Mouse (Mus musculus) cerebellum, postnatal 36 days (tissue): ENCODE measurements around the gene Tle3.

Experiments used
- DNase-seq, 2 experiments: peaks; one replicate each; pipeline ENCODE4 v3.0.0; 2021 to 2022; ENCODE audit warnings: mixed read lengths in 2 of 2

The Tle3 gene

DNA sequence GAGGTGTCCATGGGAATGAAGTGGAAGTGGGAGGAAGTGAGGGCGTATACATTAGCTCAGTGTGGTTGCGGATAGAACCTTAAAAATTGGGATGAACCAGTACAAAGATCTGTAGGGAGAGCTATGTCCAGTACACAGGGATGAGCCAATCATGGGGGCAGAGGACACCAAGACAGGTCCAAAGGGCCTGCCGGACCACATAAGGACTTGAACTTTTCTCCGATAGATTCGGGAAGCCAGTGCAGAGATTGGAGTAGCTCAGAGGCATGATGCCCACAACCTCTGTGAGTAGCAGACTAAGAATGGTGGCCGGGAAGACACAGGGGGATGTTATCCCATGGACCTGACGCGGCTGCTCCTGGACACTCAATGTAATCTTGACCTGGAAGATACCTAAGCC is 12.0 kb upstream of the Tle3 start:
- no peak for DNase-seq

DNA sequence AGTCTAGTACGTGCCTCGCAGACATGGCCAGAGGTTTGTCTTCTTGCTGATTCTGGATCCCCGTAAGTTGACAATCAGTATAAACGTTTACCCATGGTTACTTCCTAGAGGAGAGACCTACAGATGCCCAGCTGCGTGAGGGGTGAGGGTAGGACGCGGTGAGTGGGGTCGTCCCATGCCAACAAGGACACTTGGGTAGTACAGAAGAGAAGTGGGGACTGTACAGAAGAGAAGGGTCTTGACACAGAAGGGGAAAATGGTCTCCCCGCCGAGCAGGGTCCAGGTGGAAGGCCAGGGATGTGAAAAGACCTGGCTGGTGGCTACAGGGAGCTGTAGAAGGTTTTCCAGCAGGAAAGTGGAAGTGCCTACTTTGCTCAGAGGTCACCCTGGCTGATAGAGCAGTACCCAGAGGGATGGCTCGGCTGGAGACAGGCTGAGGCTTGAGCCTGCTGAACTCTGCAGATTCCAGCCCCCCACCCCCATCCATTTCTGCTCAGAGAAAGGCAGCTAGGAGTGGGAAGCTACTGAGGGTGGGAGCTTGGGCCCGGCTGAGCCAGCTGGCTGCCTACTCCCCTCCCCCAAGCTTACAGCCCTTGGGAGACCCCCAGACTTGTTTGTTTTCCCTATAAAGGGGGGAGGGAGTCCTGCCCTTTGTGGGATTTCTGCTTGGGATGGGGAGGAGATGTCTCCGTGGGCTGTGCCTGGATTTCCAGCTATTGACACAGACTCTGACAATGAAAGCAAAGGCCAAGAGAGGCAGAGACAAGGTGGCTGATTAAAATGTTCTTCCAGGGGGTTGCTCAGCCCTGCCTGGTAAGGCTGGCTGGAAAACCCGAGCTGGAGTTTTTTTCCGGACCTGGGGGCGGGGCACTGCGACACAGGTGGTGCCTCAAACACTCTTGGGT is 11.2 kb upstream of the Tle3 start:
- DNase-seq, result no peak

GRCm38 (mm10) chr9:61363194-61363593 is 9.0 kb upstream of the Tle3 start:
- no peak for DNase-seq

DNA sequence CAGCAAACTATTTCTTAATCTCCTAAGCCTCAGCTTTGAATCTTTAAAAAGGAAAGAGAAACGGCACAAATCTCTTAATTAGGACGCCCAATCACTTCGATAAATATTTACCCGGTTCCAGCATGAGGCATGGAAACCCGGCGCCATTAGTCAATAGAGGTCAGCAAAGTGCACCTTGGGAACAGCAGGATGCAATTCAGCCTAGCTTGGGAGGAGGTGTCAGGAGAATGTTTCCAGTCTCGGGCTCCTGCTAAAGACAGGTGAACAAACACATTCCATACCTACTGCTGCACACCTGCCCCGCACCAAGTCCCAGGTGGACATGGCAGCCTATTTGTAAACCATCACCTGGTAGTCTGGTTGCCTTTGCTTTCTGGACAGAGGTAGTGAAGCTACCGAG is 6.1 kb upstream of the Tle3 start:
- DNase-seq, result no peak

DNA sequence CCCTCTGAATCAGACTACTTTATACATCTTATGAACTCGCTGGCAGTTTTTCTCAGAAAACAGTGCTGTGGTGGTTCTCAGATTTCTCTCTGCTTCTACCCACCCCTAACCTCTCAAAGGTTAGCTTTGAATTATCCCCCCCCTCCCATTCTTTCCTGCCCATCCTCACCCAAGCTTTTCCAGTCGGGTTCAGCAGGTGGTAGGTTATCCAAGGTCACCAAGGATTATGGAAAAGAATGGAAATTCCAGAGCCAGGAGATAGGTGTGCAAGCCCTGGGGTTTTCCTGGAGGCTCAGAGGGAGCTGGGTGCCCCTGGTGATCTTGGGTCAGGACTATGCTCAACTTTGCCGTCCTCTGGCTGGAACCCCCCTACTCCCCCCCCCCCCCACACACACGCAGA is 5.0 kb upstream of the Tle3 start:
- no peak for DNase-seq

GRCm38 (mm10) chr9:61367857-61368566 is 4.2 kb upstream of the Tle3 start:
- DNase-seq, result no peak

GRCm38 (mm10) chr9:61368567-61369240 is 3.5 kb upstream of the Tle3 start:
- DNase-seq, result peak; percentile 43 to 49

- peak; percentile 52 to 64 for DNase-seq
Observed at GRCm38 (mm10) chr9:61369316-61370273, 2.6 kb upstream of the Tle3 start.

DNA sequence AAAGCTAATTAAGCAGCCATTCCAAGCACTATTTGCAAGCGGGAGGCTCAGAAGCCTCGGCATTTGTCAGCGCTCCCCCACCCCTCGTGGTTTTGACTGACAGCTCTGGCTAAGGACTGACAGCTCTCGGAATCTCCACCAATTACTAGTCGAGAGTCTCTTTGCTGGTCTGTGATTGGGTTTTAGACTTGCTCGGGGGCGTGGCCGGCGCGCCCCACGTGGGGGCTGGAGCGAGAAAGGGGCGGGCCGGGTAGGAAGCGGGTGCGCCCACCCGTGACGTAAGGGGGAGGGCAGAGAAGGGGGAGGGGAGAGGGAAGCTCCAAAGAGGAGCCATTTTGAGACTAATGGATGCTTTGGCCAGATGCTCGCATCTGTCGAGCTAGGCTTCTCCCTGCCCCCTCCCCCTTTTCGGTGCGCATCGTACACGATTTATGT is 1.7 kb upstream of the Tle3 start:
- peak; percentile 100 for DNase-seq

DNA sequence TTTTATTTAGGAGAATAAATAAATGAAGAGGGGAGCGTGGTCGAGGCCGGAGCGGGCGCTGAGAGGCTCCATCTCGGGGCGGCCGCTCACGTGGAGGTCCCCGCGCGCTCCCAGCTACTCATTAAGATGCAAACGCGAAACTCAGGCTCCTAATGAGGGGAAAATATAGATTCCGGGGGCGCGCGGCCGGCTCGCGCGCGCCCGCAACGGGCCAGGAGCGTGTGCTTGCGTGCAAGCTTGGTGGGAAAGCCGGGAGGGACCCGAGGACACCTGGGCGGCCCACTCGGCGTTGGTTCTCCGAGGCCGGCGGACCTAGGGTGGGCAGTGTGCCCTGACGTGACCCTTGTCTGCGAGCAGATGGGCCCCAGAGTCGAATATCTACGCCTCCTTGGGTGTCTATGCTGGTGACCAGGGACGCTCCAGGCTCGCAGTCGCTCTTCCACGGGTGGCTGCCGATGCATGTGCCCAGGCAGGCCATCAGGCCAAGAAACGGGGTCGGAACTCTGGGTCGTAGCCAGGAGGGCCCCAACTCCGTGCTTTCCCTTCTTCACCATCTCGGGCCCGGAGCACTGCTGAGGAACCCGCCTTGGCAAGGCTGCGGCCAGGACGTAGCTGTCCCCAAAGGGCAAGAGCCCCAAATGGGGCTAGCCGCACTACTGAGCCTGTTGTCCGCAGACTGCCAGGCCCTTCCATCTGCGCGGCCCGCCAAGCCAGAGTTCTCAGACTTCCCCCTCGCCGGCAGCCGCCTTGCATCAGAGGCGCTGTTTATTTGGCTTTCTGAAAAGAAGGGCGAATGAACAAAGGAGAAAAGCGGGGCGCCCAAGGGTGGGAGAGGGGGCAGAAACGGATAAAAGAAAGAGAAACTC is 1.0 kb upstream of the Tle3 start:
- DNase-seq, result peak; percentile 75

- no peak for DNase-seq
Observed at GRCm38 (mm10) chr9:61372510-61372975, 377 bp downstream of the Tle3 start.

GRCm38 (mm10) chr9:61372976-61373633 is 939 bp downstream of the Tle3 start:
- DNase-seq, result peak; percentile 49 to 59

DNA sequence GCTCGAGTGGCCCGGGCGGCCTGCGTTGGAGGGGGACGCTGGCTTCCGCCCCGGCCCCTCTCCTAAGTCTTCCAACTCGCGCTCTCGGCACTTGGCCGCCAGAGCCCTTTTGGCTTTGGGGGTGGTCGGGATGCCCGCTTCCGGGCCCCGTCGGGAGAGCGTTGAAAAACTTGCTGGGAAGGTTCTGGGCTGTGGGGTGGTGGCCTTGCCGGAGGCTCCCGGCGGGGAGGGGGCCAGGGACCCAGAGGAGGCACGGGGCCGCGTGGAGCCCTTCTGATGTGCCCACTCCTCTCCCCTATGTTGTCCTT is 1.4 kb downstream of the Tle3 start:
- DNase-seq, result peak in 1 of 2 experiments; percentile 35

- DNase-seq, result peak; percentile 38 to 45
Observed at GRCm38 (mm10) chr9:61373942-61374900, 2.1 kb downstream of the Tle3 start.

DNA sequence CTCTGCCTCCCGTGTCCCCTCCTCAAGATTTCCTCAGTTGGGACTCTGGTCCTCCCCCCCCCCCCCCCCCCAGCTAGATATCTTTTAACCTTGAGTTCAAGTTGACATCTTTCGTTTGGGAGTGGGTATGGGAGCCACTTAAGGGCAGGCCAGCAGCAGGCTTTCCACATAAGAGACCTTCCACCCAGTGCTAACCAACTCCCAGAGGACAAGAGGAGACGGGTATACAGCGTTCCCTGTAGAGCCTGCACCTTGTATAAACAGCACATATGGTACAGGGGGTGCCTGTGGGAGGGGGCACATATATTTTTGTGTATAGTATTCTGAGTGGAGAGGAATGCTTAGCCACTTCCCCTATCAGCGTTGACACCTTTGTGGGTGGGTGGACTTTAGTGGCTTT is 2.8 kb downstream of the Tle3 start:
- no peak for DNase-seq

- no peak for DNase-seq
Observed at GRCm38 (mm10) chr9:61375802-61376561, 3.8 kb downstream of the Tle3 start.

- DNase-seq, result no peak
Observed at GRCm38 (mm10) chr9:61376650-61377049, 4.5 kb downstream of the Tle3 start.

- DNase-seq, result no peak
Observed at GRCm38 (mm10) chr9:61377706-61378479, 5.7 kb downstream of the Tle3 start.
